Mouse (Mus musculus) CH12.LX (cell line): ENCODE measurements at regions not wholly inside any gene's neighbourhood (a gene's known extent, or its start where the extent isn't known, plus 50 kb on each side); places are given as distances from the start of the nearest gene placed in this dataset.

Source experiments
- DNase-seq: peaks from one replicate; pipeline ENCODE4 v3.0.0-alpha.2; 2013; ENCODE audit errors: extremely low read depth
- H3K27ac ChIP-seq: 2 replicates; pipeline ENCODE4 v1.5.1; 2012; ENCODE audit warnings: low read depth, mild to moderate bottlenecking, control low read depth, moderate library complexity; ENCODE audit not compliant: insufficient read depth
- H3K27me3 ChIP-seq: replicated peaks from 2 replicates; pipeline ENCODE3; 2012; ENCODE audit warnings: inconsistent platforms
- H3K36me3 ChIP-seq, 2 experiments: replicated peaks in 1 of 2; 2 replicates each; pipeline versions ENCODE3 to v1.6.1; 2012; ENCODE audit warnings: inconsistent platforms in 1 of 2, low read length in 1 of 2, mild to moderate bottlenecking in 1 of 2, mixed read lengths in 1 of 2, moderate library complexity in 1 of 2; ENCODE audit not compliant: control insufficient read depth in 1 of 2, insufficient read depth in 1 of 2
- H3K4me1 ChIP-seq, 2 experiments: 2 replicates each; pipeline ENCODE4 v1.6.1; 2012; ENCODE audit warnings: inconsistent platforms in 1 of 2, moderate library complexity in 1 of 2; ENCODE audit not compliant: insufficient read depth in 2 of 2, control insufficient read depth in 1 of 2
- H3K4me2 ChIP-seq: 2 replicates; pipeline ENCODE4 v1.6.1; 2012; ENCODE audit warnings: low read depth, mild to moderate bottlenecking, control low read depth; ENCODE audit not compliant: poor library complexity, insufficient read depth, severe bottlenecking
- H3K4me3 ChIP-seq, 3 experiments: fragments of 150-350 bp in 1 of 3; sonication (generic) in 1 of 3; replicated peaks in 1 of 3; 2 replicates each; pipeline versions ENCODE3 to v1.5.1; 2011 to 2012; ENCODE audit warnings: low read depth in 2 of 3, low read length in 2 of 3, mild to moderate bottlenecking in 2 of 3, moderate library complexity in 2 of 3, control low read depth in 1 of 3, improper control_type of control experiment in 1 of 3, inconsistent platforms in 1 of 3, mixed read lengths in 1 of 3; ENCODE audit not compliant: poor library complexity in 1 of 3
- H3K79me2 ChIP-seq: replicated peaks from 2 replicates; pipeline ENCODE4 v1.6.1; 2012; ENCODE audit warnings: mild to moderate bottlenecking, moderate library complexity; ENCODE audit not compliant: control insufficient read depth, poor library complexity, insufficient read depth, severe bottlenecking; ENCODE audit errors: extremely low read depth
- H3K9ac ChIP-seq: 2 replicates; pipeline ENCODE4 v1.6.1; 2012; ENCODE audit warnings: low read depth, mild to moderate bottlenecking, control low read depth, moderate library complexity; ENCODE audit not compliant: insufficient read depth
- H3K9me3 ChIP-seq: replicated peaks from 2 replicates; pipeline ENCODE3; 2012; ENCODE audit warnings: low read length, inconsistent platforms, mixed read lengths
- CHD1 ChIP-seq: IDR thresholded peaks from 2 replicates; pipeline ENCODE4 v1.6.1; 2012; ENCODE audit warnings: low read depth, low read length, improper control_type of control experiment, inconsistent platforms
- CHD2 ChIP-seq: IDR thresholded peaks from 2 replicates; pipeline ENCODE4 v1.6.1; 2011; ENCODE audit warnings: low read length, improper control_type of control experiment
- E2F4 ChIP-seq: IDR thresholded peaks from 2 replicates; pipeline ENCODE4 v1.6.1; 2011; ENCODE audit warnings: low read depth, low read length, improper control_type of control experiment; ENCODE audit not compliant: insufficient replicate concordance
- ELF1 ChIP-seq: IDR thresholded peaks from 2 replicates; pipeline ENCODE4 v1.6.1; 2014; ENCODE audit warnings: low read depth, mild to moderate bottlenecking, inconsistent platforms, low read length, improper control_type of control experiment
- GABPA ChIP-seq: IDR thresholded peaks from 2 replicates; pipeline ENCODE4 v1.6.1; 2012; ENCODE audit warnings: low read depth, low read length, improper control_type of control experiment, inconsistent platforms; ENCODE audit not compliant: insufficient replicate concordance
- HCFC1 ChIP-seq: IDR thresholded peaks from 2 replicates; pipeline ENCODE4 v1.6.1; 2012; ENCODE audit warnings: low read depth, mild to moderate bottlenecking, inconsistent platforms, low read length, improper control_type of control experiment
- JUND ChIP-seq: conservative IDR thresholded peaks from 2 replicates; pipeline ENCODE4 v1.6.1; 2011; ENCODE audit warnings: low read depth, low read length, improper control_type of control experiment
- MAFK ChIP-seq: IDR thresholded peaks from 2 replicates; pipeline ENCODE4 v1.6.1; 2011; ENCODE audit warnings: low read length, improper control_type of control experiment; ENCODE audit not compliant: insufficient replicate concordance
- MAX ChIP-seq: IDR thresholded peaks from 2 replicates; pipeline ENCODE4 v1.6.1; 2011; ENCODE audit warnings: low read length, improper control_type of control experiment
- MAZ ChIP-seq: IDR thresholded peaks from 2 replicates; pipeline ENCODE4 v1.6.1; 2012; ENCODE audit warnings: low read depth, mild to moderate bottlenecking, inconsistent platforms, low read length, improper control_type of control experiment, moderate library complexity
- POLR2A ChIP-seq: IDR thresholded peaks from 2 replicates; pipeline ENCODE4 v1.6.1; 2011; ENCODE audit warnings: low read depth, mild to moderate bottlenecking, improper control_type of control experiment, low read length
- RAD21 ChIP-seq: IDR thresholded peaks from 2 replicates; pipeline ENCODE4 v1.6.1; 2011; ENCODE audit warnings: low read depth, mild to moderate bottlenecking, low read length, improper control_type of control experiment, moderate library complexity
- SIN3A ChIP-seq: IDR thresholded peaks from 2 replicates; pipeline ENCODE4 v1.6.1; 2012; ENCODE audit warnings: low read length, improper control_type of control experiment, inconsistent platforms
- TCF12 ChIP-seq: IDR thresholded peaks from 2 replicates; pipeline ENCODE4 v1.6.1; 2014; ENCODE audit warnings: low read depth, mild to moderate bottlenecking, inconsistent platforms, low read length, improper control_type of control experiment
- UBTF ChIP-seq: IDR thresholded peaks from 2 replicates; pipeline ENCODE4 v1.6.1; 2012; ENCODE audit warnings: low read depth, mild to moderate bottlenecking, inconsistent platforms, low read length, improper control_type of control experiment, moderate library complexity
- USF2 ChIP-seq: conservative IDR thresholded peaks from 2 replicates; pipeline ENCODE4 v1.6.1; 2011; ENCODE audit warnings: low read depth, low read length, improper control_type of control experiment
- ZC3H11A ChIP-seq: IDR thresholded peaks from 2 replicates; pipeline ENCODE4 v1.6.1; 2012; ENCODE audit warnings: low read depth, mild to moderate bottlenecking, inconsistent platforms, low read length, improper control_type of control experiment
- dilution Hi-C: fragments of 300-500 bp; cut with MboI; formaldehyde crosslinking; loops from 2 replicates; pipeline ENCODE4 v1.14.3; 2020; ENCODE audit warnings: low sequenced_read_pairs; ENCODE audit not compliant: extremely low pct_unique_long_range_greater_than_20kb, extremely low pct_ligation_motif_present
- in situ Hi-C: fragments of 300-500 bp; cut with MboI; formaldehyde crosslinking; loops from 3 replicates; pipeline ENCODE4 v1.14.3; 2019; ENCODE audit warnings: low sequenced_read_pairs, low pct_ligation_motif_present, low pct_unique_long_range_greater_than_20kb, mixed read lengths

- no peaks in the 10 kb centered on the region for H3K36me3 ChIP-seq
- H3K27ac ChIP-seq: no peak overlapping the region
- H3K27me3 ChIP-seq: no peaks in the 10 kb centered on the region
- H3K9ac ChIP-seq: no peak overlapping the region
- no peak overlapping the region for H3K4me3 ChIP-seq
- H3K4me2 ChIP-seq: no peak overlapping the region
- H3K9me3 ChIP-seq: peaks cover 94% of the 10 kb centered on the region
- in situ Hi-C loops: no loop called here
- no peak for DNase-seq
- TF ChIP-seq SIN3A (no peak), MAFK (no peak), ELF1 (no peak), CHD1 (no peak), RAD21 (no peak), USF2 (no peak), MAX (no peak), MAZ (no peak), CHD2 (no peak), JUND (no peak), UBTF (no peak), TCF12 (no peak), POLR2A (no peak), HCFC1 (no peak)
- dilution Hi-C loops: no loop called here
- no peaks in the 10 kb centered on the region for H3K4me1 ChIP-seq
- H3K79me2 ChIP-seq: no peaks in the 10 kb centered on the region
Measured at GRCm38 (mm10) chr15:87201055-87201454, 343.0 kb upstream of the Fam19a5 start.

DNA sequence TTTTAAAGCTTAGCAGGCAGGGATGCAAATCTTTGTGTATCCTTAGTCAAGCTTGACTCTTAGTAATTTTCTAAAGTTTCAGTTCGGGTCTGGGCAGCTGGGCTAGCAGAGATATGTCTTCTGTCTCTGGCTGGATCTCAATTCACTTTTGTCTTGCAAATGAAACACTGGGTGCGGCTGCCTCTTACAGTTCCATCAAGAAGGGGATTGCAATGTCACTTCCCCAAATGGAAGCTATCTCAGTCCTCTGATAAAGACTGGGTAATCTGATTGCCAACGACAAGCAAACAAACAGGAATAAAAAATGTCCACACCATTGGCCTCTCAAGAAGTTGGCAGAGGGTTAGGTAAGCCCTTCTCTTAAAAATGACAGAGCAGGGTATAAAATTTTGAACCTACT lies 314.1 kb upstream of the Fam19a5 start:
- H3K9ac ChIP-seq: no peak overlapping the region
- TF ChIP-seq ZC3H11A (no peak), GABPA (no peak), E2F4 (no peak)
- TF ChIP-seq, all 38 proteins: peak for 0
- Histone ChIP-seq H3K27ac (no peak overlapping the region), H3K4me2 (no peak overlapping the region), H3K4me3 (no peak overlapping the region), H3K9me3 (peaks cover 89% of the 10 kb centered on the region), H3K36me3 (no peaks in the 10 kb centered on the region), H3K4me1 (no peaks in the 10 kb centered on the region), H3K27me3 (no peaks in the 10 kb centered on the region), H3K79me2 (no peaks in the 10 kb centered on the region)
- dilution Hi-C loops (no loop called here), in situ Hi-C loops (no loop called here)
- no peak for DNase-seq
